Mouse (Mus musculus) mature B cell (primary cell): ENCODE results near the gene Fbxl14.

Source experiments
- in situ Hi-C: fragments of 300-500 bp; cut with MboI; formaldehyde crosslinking; loops from 2 replicates; pipeline ENCODE4 v1.14.3; 2019

Gene Fbxl14

DNA sequence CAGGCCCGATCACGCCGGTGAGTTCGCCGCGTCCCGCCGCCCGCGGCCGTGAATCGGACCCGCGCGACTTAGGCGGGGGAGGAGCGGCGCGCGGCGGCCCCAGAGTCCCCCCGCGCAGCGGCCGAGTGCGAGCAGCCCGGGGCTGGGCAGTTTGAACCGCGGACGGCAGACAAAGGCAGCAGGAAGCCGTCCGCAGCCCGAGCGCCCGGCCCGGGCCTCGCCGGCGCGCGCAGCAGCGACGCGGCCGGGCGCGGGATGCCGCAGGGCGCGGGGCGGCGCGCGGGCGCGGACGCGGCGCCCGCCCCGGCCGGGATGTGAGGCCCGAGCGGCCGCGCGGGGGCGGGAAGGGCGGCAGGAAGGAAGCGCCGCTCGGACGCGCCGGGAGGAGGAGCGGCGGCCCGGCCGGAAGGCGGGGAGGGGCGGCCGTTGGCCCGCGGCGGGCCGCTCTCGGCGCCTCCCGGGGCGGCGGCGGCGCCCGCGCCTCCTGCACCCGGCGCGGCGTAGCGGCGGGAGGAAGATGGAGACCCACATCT lies at the start of gene Fbxl14:
TSS of gene Fbxl14 (plus strand) at position 326 of the 533 bp plus-strand sequence.
- in situ Hi-C loops, result no loop called here

DNA sequence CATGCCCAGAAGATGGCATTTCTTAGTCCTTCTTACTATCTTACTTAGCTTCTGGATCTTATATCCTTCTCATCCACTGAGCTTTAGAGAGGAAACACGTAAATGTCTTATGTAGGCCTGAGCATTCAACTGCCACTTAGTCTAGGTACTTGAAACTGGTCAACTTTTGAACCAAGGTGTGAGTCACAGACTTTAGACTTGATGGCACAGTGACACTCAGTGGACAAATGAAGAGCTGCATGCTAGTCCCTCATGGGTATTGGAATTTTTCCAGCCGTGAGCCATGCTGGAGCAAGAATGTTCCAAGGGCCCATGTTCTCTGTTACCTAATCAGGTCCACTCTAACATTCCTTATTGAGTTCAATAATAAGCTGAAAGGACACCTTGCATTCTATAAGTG lies 49.0 kb upstream of the Fbxl14 start:
- in situ Hi-C loops, result no loop called here

DNA sequence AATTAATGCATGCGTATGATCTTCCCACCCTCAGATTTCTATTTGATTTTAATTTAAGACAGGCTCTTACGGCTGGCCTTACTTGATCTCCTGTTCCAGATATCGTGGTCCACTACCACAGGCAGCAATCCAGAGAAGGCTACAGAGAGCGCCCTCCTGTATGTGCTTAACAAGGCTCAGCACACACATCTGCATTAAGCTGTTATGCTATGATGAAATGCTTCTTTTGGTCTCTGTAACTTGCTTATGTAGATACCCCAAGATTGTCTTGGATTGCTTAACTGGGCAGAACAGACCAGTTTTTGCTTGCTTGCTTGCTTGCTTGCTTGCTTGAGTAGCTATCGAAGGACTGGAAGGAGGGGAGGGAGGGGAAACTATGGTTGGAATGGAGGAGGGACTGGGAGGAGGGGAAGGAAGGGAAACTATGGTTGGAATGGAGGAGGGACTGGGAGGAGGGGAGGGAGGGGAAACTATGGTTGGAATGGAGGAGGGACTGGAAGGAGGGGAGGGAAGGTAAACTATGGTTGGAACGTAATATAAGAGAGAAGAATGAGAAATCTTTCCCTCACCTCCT lies 47.6 kb upstream of the Fbxl14 start:
- in situ Hi-C loops, result no loop called here

DNA sequence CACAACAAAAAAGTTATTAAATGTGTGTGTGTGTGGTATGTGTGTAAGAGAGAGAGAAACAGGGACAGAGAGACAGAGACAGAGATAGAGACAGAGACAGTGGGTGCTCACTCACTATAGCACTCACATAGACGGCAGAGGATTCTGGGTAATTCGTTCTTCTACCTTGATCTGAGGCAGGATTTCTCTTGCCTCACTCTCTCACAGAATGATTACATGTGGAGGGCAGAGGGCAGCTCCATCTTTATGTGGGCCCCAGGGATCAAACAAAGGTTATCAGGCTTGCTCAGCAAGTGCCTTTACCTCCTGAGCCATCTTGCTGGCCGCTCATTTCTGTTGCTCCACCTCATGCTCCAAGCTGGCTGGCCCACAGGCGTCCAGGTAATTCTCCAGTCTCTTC lies 45.1 kb upstream of the Fbxl14 start:
- in situ Hi-C loops, result no loop called here

GRCm38 (mm10) chr6:119437894-119438761 lies 41.3 kb upstream of the Fbxl14 start:
- in situ Hi-C loops, result no loop called here

- in situ Hi-C loops, result loop anchor here (10.0 kb wide), 1 partner anchor 218 kb away; no protein-coding TSS in a partner anchor
Measured at GRCm38 (mm10) chr6:119442729-119443128, 36.7 kb upstream of the Fbxl14 start.

DNA sequence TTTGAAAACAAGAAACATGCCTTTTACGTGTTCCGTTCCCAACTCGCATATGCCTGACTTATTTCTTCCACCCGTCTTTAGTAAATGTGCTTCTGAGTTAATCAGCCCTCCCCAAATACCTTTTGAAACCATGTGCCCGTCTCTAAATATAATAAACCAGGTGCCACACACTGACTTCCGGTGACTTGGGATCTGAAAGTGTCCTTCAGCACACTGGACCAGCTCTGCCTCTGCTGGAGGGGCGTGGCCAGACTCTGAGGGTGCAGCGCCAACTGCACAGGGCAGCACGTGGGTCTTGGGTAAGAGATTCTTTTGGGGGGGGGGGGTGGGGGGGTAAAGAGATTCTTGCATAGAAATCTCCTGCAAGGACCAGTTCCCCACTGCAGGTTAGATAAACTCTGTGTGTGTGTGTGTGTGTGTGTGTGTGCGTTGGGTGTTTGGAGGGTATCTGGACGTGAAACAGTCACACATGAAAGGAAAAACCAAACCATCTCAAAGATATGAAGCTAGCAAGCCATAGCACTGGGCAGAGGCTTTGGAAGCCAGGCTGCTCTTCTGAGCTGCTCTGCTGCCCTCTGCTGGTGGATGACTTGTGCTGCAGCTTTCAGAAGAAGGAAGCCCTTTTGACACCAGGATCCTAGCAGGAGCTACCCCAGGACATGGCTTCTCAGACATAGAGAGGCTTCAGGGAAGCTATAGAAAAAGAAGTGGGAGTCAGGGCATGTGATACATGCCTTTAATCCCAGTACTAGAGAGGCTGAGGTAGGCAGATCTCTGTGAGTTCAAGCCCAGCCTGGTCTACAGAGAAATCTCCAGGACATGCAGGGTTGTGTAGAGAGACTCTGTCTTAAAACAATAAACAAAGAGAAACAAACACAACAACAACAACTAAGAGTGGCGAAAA lies 35.5 kb upstream of the Fbxl14 start:
- in situ Hi-C loops, result loop anchor here (10.0 kb wide), 1 partner anchor 219 kb away; no protein-coding TSS in a partner anchor

DNA sequence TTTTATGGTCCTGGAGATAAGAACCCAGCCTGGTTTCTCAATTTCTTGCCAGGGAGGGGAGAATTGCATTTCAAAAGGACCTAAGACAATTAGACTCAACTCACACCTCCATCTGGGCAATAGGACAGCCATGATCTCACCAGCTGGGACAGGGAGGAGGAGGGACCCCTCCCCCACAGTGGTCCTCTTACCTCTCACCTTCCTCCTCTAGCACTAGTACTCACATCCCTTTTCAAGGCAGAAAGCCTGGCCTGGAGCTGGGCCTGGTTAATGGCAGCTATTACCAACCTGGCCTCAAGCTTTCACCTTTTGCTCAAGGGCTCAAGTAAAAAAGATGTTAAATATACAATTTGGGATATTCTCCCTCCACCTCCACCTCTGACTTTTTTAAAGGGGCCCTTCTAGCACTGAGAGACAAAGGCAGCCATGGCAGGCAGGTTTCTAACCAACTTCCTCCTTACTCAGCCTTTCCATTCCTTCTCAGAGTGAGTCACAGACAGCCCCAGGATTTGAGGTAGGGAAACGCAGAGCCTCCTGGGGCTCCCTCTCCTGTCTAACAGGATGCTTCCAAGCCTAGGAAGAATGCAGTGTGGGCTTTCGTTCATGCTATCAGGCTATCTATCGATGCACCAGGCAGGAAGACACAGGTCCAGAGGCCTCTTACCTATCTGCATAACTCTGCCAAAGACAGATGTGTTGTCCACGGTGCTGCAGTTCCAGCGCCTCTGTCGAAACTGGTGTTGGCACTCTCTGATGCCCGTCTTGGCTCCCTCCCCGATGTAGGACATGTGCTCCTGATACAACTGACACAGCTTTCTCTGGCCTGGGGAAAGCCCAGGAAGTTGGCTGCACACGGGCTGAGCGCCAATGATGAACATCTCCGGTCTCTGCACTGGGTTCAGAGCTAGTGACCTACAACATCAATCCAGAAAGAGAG lies 33.5 kb upstream of the Fbxl14 start:
- in situ Hi-C loops, result loop anchor here (10.0 kb wide), 1 partner anchor 221 kb away; no protein-coding TSS in a partner anchor

- in situ Hi-C loops, result loop anchor here (10.0 kb wide), 1 partner anchor 224 kb away; no protein-coding TSS in a partner anchor
Measured at GRCm38 (mm10) chr6:119448321-119449059, 31.0 kb upstream of the Fbxl14 start.

DNA sequence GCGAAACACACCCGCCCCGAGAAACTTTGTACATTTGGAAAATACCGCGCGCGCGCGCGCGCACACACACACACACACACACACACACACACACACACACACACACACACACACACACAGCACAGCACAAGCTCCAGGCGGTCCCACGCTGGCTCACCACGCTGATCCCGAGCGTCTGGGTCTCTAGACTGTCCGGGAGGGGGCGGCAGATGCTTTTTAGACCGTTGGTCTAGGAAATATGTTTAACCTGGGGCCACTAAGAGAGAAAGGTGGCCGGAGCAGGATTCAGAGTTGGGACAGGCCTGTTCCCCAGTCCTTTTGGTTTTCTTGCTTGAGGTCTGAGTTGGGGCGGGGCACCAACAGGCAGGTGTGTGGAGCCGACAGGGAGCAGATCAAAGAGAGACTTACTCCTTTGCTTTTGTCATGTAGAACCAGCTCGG lies 30.4 kb upstream of the Fbxl14 start:
- in situ Hi-C loops, result loop anchor here (10.0 kb wide), 1 partner anchor 224 kb away; no protein-coding TSS in a partner anchor

DNA sequence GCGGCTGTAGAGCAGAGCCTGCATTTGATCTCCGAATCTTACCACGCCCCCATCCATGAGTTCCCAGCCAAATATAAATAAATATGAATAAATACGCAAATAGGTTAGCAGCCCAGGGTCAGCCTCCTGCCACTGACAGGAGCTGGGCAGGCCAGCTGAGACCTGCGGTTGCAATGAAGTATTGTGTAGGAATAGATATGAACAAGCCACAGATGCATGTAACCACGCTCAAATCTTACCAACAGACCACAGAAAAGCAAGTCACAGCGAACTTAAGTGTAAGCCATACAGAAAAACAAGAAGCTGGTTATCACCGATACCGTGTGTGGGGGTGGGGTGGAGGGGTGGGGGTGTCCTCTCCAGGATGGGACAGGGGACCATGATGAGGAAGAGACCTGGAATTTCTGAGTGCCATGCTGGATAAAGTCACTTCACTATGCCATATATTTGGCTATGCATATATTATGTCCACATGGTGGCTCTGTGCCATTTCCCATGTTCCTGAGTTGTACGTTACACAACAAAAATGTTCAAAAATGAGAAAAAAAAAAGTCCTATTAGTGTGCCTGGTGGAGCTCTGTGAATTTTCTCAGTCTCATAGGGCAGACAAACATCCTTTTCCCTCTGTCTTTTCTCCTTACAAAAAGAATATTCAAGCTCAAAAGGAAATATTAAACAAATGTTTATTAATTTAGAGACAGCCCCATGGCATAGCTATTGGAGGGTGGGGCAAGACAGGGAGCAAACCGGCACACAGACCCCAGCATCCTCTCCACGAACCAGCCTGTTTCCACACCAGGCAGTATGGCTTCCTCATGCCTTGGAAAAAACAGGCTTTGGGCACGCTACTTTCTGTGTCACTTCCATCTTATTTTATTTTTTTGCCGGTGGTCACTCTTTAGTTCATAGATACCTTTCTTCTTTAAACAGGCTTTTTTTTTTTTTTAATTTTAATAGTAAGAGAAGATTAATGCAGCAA lies 28.2 kb upstream of the Fbxl14 start:
- in situ Hi-C loops, result no loop called here

DNA sequence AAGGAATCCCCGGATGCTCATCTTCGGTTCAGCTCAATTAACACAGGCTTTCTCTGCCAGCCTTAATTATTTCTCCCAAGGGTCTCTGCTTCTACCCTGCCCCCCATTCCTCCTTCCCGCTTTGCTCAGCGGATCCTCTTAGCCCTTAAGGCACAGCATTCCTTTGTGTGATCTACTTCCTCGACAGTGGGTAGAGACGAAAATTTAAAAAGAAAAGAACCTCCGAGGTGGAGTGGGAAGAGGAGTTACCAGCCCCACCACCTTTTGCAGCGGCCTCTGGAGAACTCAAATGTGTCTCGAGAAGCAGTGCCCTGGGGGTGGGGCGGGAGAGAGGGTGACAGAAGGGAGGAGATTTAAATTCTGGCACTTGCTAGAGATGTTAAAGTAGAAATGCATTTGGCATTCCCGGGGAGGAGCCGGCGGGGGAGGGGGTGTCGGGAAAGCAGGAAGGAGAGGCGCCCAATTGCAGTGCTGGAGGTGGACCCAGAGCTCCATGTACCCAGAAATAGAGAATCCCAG lies 27.4 kb upstream of the Fbxl14 start:
- in situ Hi-C loops, result no loop called here

DNA sequence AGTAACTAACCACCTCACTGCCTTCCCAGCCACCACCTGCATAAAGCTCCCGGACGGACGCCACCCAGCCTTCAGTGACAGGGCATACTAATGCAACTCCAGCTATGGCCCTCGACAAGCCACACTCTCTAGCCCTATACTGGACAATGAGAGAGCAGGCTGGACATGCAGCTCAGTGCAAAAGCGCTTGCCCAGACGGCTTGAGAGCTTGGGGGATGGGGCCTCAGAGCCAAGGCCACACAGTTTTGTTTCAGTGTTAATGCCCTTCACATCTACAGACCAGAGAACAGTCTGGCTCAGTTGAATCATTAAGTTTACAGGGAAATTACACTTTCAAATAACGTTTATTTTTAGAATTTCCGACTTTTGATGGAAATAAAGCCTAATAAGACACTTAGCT lies 21.3 kb upstream of the Fbxl14 start:
- in situ Hi-C loops, result no loop called here

DNA sequence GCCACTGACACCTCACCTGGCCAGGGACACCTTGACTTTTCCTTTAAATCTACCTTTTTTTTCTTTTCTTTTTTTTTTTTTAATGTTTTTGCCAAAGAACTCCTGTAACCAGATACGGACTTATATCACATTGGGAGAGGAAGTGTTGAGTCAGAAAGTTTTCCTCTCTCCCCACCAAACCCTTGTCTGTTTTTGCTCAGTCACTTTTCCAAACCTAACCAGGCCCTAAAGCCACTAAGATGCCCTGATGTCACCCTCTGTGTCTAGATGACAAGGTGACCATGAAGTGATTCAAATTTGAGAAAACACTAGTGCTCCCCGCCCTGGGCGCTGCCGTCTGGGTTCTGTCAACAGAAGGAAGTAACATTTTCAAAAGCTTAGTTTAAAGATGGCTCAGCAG lies 20.4 kb upstream of the Fbxl14 start:
- in situ Hi-C loops, result no loop called here

DNA sequence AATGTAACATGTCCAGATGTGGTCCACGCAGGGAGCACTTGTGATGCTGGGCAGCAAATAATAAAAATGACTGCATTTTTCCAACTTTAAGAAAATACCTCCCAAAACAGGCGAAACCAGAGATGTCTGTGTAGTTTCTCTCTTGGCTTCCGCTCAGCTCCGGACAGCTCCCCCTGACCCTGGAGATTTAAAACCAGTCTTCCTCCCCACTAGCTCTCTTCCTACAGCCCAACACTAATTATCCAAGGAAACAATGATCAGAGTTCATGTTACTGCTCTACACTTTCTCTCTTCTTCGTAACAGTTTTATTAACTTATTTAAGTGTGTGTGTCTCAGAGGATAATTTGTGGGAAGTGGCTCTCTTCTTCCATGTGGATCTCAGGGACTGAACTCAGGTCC lies 19.1 kb upstream of the Fbxl14 start:
- in situ Hi-C loops, result no loop called here

- in situ Hi-C loops, result no loop called here
Measured at GRCm38 (mm10) chr6:119466161-119466560, 13.3 kb upstream of the Fbxl14 start.

- in situ Hi-C loops, result no loop called here
Measured at GRCm38 (mm10) chr6:119466921-119467784, 12.3 kb upstream of the Fbxl14 start.

DNA sequence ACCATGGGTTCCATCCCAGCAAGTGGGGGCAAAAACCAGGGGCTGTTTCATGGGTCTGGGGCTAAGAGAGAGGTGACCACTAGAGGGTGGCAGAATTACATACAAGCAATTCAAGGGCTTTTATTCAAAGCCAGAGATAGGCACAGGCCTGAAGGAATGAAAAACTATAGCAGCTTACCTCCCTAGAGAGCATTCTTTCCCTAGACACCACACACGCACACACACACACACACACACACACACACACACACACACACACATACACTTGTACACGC lies 11.7 kb upstream of the Fbxl14 start:
- in situ Hi-C loops, result no loop called here
